Mouse (Mus musculus): ENCODE data around the gene Ybey.

Ybey gene

GRCm38 (mm10) chr10:76468203-76469162, at the start of gene Ybey, which contains the start of gene Mcm3ap:
Gene Ybey, minus strand, starts transcription at chr10:76469114.
Gene Mcm3ap, plus strand, starts transcription at chr10:76468927.
- peak; percentile 69 to 84 for DNase-seq (ENCODE audit: low spot score in 2 of 2)

DNA sequence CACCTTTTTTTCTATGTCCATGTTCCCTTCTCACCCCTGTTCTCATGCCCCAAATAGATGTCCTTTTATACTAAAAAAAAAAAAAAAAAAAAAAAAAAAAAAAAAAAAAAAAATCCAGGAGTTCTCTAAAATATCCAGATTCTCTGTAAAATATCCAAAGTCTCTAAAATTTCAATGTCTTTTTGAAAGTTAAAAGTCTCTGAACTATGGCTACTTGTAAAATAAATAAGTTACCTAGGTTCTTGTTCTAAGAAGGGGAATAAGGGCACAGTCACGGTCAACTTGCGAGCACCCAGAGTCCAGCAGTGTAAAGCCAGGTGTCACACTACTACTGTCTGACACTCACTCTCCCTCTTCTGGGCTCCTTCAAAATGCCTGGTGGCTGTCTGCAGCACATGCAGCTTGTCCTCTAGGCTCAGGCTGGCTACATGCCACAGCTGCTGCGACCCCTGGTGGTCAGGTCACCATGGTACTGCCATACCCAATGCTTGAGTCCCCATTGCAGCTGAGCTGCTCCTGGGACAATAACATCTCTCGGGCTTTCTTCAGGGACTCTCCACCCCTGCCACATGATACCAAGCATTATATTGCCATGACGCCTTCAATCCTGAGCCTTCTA, 44.2 kb upstream of the Ybey start:
- peak; percentile 64 to 87 for DNase-seq (ENCODE audit: low spot score in 2 of 2)

GRCm38 (mm10) chr10:76505865-76506264, 37.0 kb upstream of the Ybey start:
- no peak for DNase-seq (ENCODE audit: low spot score in 2 of 2)

DNA sequence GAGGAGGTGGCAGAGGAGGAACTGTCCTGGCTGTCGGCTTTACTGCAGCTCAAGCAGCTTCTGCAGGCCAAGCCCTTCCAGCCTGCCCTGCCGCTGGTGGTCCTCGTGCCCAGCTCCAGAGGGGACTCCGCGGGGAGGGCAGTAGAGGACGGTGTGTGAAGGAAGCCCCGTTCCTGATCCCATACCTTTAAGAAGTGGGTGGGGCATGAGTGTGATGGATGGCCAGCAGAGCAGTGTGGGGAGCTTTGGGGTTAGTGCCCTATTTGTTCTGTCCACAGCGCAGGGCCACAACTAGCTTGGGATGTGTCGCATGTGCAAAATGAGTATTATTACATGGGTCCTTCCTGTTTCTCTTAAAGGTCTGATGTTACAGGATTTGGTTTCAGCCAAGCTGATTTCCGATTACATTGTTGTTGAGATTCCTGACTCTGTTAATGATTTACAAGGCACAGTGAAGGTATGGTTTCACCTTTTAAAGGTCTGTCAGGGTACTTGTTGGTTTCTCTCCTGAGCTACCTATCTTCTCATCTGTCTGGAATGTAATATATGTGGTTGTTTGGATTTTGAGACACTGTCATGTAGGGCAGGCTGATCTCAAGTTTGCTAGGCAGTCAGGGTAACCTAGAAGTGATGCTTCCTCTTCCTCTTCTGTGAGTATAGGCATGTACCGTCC, 35.5 kb upstream of the Ybey start:
- DNase-seq (ENCODE audit: low spot score in 2 of 2), result no peak

- no peak for DNase-seq (ENCODE audit: low spot score in 2 of 2)
Observed at GRCm38 (mm10) chr10:76497522-76497921, 28.6 kb upstream of the Ybey start.

GRCm38 (mm10) chr10:76496366-76496765, 27.5 kb upstream of the Ybey start:
- DNase-seq (ENCODE audit: low spot score in 2 of 2), result no peak

GRCm38 (mm10) chr10:76495501-76495900, 26.6 kb upstream of the Ybey start:
- no peak for DNase-seq (ENCODE audit: low spot score in 2 of 2)

DNA sequence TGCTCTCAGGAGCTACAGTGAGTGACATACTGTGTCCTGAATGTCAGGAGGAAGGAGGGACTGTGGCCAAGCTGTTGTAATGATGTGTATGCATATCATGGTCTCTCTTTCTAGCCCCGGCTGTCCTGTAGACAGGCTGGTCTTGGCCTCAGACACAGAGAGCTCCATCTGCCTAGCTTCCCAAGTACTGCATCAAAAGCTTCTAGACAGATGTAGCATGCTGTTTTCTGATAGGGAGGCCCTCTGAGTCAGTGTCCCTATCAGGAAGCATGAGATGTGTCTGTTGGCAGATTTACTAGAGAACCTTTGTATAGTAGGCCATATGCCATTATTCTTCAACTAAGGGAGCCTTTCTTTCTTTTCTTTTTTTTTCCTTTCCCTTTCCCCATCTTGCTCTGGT, 24.6 kb upstream of the Ybey start:
- no peak for DNase-seq (ENCODE audit: low spot score in 2 of 2)

DNA sequence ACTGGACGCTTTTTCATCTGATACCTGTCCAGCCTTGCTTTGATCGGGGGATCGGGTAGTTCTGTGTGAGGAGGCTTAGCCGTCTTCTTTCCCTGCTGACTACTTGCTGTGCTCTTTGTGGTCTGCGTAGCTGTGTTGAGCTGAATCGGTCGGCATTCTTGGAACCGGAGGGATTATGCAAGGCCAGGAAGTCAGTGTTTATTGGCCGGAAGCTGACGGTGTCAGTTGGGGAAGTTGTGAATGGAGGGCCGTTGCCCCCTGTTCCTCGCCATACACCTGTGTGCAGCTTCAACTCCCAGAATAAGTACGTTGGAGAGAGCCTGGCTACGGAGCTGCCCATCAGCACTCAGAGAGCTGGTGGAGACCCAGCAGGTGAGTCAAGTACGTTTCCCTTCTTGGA, 20.3 kb upstream of the Ybey start:
- no peak for DNase-seq (ENCODE audit: low spot score in 2 of 2)

- no peak for DNase-seq (ENCODE audit: low spot score in 2 of 2)
Observed at GRCm38 (mm10) chr10:76488265-76488664, 19.4 kb upstream of the Ybey start.

DNA sequence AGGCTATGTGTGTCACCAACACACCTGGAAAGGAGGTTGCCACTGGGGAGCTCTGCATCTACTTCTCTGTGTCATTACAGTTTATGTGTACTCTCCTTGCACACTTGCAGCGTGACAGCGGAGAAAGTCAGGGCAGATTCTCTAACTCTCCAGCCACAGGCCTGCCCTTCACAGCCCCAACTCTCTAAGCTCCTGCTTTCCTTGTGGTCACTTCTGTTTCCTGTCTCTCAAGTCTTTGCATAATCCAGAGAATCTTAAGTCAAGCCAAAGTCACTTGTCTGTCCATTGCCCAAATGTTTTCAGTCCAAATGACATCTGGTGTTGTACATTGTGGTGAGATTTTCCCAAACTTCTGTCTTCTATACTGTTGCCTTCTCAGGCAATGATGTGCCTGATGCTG, 17.4 kb upstream of the Ybey start:
- DNase-seq (ENCODE audit: low spot score in 2 of 2), result no peak

DNA sequence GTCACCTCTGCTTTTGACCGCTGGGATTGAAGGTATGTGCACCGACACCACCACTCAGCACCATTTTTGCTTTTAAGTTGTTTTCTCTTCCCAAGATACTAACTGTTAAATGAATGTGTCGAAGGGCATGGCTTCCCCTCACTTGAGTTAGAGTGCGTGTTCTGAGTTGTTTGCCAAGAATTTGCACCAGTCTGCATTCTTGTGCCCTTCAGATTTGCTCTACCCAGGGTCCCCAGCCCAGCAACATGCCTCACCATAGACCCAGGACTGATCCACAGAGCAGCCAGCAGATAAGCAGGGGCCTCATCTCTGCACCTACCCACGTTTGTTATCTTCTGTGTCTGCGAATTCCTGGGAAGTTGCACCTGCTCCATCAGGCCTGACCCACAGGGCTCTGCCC, 12.6 kb upstream of the Ybey start:
- no peak for DNase-seq (ENCODE audit: low spot score in 2 of 2)

GRCm38 (mm10) chr10:76480851-76481250, 11.9 kb upstream of the Ybey start:
- DNase-seq (ENCODE audit: low spot score in 2 of 2), result no peak

DNA sequence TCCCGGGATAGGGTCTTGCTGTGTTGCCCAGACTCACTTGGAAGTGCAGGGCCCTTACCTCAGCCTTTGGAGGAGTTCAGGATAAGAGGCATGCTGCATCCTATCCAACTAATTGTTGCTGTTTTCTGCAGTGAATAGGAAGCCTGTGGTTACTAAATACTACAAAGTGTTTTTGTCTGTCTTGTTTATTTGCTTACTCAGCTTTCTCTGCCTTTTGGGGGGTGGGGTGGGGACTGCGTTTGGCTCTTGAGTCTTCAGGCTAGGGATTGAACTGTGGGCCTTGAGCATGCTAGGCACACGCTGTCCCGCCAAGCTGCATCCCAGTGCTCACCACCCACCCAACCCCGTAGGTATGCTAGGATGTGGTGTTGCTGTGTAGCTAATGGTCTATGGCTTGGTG, 4.8 kb upstream of the Ybey start:
- no peak for DNase-seq (ENCODE audit: low spot score in 2 of 2)

DNA sequence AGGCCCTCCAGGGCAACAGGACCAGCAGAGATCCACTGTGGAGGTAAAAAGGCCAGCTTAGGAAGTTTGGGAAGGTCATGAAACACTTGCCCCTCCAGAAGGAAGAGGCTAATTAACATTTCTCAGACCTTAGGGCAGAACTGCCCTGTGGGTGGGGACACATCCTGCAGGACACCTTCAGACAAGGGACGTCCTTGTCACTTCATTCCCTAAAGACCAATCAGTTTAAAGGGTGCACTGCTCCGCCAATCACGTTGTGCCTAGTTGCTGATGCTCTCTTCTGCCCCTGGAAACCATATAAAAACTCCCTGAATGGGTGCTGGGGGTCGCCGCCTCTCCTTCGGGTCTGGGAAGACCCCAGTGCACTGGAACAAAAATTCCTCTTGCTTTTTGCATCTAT, 6.2 kb downstream of the Ybey start:
- DNase-seq (ENCODE audit: low spot score in 2 of 2), result no peak

- no peak for DNase-seq (ENCODE audit: low spot score in 2 of 2)
Observed at GRCm38 (mm10) chr10:76462312-76462711, 6.6 kb downstream of the Ybey start.

- DNase-seq (ENCODE audit: low spot score in 2 of 2), result no peak
Observed at GRCm38 (mm10) chr10:76461255-76461654, 7.7 kb downstream of the Ybey start.

DNA sequence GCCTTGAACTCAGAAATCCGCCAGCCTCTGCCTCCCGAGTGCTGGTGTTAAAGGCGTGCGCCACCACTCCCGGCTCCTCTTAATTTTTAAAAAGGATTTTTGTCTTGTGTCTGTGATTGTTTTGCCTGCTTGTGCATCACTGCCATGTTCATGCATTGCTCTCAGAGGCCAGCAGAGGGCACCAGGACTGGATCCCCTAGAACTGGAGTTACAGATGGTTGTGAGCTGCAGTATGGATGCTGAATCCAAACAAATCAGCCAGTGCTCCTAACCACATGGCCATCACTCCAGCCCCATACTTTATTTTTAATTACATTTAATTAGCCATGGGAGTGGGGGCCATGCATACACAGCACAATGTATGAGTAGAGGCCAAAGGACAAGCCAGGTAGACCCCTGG, 13.6 kb downstream of the Ybey start:
- peak in 1 of 2 experiments; percentile 29 for DNase-seq (ENCODE audit: low spot score in 2 of 2)

DNA sequence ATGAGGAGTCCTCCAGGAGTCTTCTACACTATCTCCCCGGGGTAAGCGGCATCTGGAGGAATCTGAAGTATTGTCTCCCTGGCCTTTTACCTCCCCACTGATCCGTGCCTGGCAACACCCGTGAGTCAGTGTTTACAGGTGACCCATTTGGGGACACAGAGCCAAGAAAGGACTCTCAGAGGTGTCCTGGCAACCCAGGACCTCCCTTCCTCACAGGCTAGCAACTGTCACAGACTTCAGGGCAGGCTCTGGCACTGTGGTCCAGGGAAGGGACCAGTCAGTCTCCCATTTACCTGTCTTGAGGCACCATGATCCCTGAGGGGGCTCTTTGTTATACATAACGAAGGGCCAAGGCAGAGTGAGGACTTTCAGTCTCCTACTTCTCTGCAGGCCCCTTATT, 20.1 kb downstream of the Ybey start, which contains the start of gene 2610028H24Rik:
2610028H24Rik (plus strand) TSS at position 231 of the 400 bp plus-strand sequence.
- DNase-seq (ENCODE audit: low spot score in 2 of 2), result no peak

DNA sequence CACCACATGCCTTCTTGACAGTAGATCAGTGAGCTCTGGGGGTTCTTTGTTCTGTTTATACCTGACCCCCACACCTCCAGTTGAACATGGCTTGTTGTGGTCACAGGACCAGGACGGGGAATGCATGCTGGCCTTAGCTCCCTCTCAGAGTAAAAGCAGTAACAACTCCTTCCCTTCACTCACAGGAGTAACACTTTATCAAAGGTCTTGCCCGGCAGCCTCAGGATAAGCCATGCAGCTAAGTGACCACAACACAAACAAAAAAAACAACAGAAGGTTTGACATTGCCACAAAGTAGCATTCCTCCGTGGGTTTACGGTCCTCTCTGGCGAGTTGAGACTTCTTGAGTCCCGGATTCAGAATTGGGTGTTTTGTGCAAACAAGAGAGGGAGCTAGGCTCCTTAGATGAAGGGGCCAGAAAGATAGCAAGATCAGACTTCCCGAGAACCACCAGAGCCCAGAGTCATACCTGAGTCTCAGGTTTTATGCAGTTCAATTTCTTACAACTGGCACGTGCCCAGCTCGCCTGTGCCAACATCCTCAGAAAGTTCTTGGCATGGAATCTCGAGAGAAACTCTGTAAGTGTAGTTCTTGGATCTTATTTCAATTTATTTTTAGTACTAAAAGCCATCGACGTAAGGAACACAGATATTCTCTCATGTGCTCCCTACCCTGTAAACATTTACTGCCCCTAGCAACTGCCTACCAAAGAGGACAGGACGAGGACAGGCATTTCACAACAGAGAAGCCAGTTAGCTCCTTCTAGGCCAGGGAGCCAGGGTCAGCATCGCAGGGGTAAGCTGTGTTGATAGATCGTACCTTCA, 21.3 kb downstream of the Ybey start:
- DNase-seq (ENCODE audit: low spot score in 2 of 2), result no peak

- DNase-seq (ENCODE audit: low spot score in 2 of 2), result no peak
Observed at GRCm38 (mm10) chr10:76445996-76446681, 22.8 kb downstream of the Ybey start.
